In the genomic region with DNA sequence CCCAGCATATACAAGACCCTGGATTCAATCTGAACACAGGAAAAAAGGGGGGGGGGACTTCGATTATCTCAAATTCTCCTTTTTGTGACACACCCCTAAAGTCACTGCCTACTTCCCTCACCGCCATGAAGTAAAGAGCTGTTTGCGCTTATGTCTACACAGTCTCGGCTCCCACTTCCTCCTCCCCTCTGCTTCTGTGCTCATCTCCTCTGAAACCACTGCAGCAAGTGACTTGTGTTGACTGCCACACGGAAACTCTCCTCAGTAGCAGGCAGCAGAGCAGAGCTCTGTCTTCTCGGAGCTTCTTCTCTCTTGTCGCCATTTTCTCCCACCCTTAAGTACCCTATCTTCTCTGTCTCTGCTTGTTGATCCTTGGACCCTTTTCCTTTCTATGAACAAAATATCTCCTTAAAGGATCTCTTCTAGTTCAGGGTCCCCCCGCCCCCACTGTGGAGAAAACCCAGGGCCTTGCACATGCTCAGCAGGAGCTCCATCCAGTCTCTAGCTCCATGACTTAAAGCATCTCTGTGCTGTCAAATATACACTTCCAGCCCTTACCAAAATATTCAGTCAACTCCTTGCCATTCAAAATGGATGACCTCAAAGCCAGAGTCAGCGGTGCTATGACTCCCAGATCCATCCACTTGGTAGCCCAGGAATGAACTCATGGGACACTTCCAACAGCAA, we compare ENCODE assay signal across 1 mouse cellular context.
TF ChIP-seq lines count a peak whose summit lies in the region.

No protein-coding gene starts in this region.

TF ChIP-seq in CH12.LX, 34 proteins besides CTCF, POLR2A, EP300 and RAD21 (continued from another document):
- TF ChIP-seq CHD2 (IDR thresholded peaks at IDR 0.05; ENCODE audit: low read length): peak; percentile 40; the same call in 1 of the 2 replicates
- TF ChIP-seq TBP (conservative IDR thresholded peaks at IDR 0.05; ENCODE audit: low read depth, low read length): no peak; the same call in 1 of the 2 replicates
- peak; percentile 70; the same call in 1 of the 2 replicates for TF ChIP-seq MXI1 (IDR thresholded peaks at IDR 0.05; ENCODE audit: low read depth, low read length)
